Mouse (Mus musculus) kidney, postnatal 10 days (tissue): ENCODE measurements around the gene Tmem40.

Source experiments
- DNase-seq: peaks from one replicate; pipeline ENCODE4 v3.0.0; 2021; ENCODE audit warnings: mixed read lengths

The Tmem40 gene

GRCm38 (mm10) chr6:115761995-115762756 lies at the start of gene Tmem40:
Gene Tmem40 (minus strand): TSS chr6:115762410.
- no peak for DNase-seq

DNA sequence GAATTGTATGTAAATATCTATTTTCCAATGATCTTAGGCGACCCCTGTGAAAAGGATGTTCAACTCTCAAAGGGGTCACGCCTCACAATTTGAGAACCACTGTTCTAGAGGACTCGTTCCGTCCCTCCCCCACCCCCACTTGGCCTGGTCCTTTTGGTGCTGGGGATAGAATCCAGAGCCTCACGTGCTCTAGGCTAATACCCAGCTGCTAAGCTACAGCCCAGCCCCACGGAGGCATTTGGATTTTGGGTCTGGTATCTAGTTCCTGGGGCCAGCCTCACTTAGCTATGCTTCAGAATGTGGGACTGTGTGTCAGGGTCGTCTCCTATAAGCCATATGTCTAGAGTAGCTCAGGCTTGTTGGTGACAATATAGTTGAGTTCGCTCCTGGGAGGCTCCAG lies 49.4 kb upstream of the Tmem40 start:
- DNase-seq: no peak

GRCm38 (mm10) chr6:115808488-115809231 lies 46.5 kb upstream of the Tmem40 start, which contains the start of gene Rpl32:
Gene Rpl32 (minus strand): TSS chr6:115808747.
- peak; percentile 92 for DNase-seq

DNA sequence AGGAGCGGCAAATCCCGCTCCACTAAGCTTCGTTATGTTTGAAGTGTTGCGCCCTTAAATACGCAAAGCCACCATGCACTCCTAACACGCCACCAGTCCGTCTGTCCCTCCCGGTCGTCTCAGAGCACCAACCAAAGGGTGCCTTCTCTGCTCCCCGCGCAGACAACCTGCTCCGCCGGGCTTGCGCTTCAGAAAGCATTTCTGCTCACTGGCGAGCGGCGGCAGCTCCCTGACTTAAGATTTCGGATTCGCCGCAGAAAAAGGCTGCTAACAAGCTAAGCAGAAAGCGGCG lies 45.9 kb upstream of the Tmem40 start:
- no peak for DNase-seq

- no peak for DNase-seq
Measured at GRCm38 (mm10) chr6:115807464-115808195, 45.4 kb upstream of the Tmem40 start.

DNA sequence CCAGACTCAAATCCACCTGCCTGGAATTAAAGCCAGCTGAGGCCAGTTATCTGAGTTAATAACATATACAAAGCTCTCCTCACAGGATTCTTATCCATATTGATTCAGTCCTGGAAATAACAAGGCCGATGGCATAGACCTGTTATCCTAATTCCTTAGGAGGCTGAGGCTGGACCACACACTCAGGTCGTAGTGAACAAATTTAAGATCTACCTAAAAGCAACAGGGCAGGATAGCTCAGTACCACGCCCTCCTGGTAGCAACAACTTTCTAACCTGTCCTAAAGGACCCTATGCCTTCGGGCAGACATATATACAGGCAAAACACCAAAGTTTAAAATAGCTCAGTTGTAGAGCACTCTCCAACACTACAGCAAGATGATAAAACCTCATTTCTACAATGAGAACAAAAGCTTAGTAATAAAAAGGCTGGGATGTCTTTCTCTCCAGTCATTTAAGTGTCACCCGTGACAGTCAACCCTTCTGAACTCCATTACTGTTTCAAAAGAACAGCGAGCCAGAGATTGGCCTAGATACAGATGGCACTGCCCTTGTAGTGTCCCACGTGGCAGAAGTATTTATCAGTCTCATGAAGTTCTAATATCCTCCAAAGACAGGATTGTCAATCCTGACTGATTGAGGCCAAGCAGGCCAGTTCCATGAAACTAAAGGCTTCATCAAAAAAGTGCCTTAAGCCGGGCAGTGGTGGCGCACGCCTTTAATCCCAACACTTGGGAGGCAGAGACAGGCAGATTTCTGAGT lies 42.4 kb upstream of the Tmem40 start:
- no peak for DNase-seq

- peak; percentile 92 for DNase-seq
Measured at GRCm38 (mm10) chr6:115803541-115804382, 41.6 kb upstream of the Tmem40 start.

GRCm38 (mm10) chr6:115801811-115802210 lies 39.6 kb upstream of the Tmem40 start:
- no peak for DNase-seq

DNA sequence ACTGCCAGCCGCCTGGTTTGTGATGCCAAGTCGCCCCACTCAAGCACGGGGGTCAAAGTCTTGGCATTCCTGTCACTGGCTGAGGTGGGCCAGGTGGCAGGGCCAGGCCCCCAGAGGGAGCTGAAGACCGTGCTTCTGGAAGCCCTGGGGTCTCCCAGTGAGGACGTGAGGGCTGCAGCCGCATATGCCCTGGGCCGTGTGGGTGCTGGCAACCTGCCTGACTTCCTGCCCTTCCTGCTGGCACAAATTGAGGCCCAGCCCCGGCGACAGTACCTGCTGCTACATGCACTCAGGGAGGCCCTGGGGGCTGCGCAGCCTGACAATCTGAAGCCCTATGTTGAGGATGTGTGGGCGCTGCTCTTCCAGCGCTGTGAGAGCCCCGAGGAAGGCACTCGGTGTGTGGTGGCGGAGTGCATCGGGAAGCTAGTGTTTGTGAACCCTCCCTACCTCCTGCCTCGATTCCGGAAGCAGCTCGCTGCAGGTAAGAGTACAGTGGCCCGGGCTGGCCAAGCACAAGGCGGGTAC lies 30.5 kb upstream of the Tmem40 start:
- peak; percentile 66 for DNase-seq

GRCm38 (mm10) chr6:115791842-115792686 lies 29.9 kb upstream of the Tmem40 start:
- DNase-seq: peak; percentile 83

GRCm38 (mm10) chr6:115791016-115791415 lies 28.8 kb upstream of the Tmem40 start:
- DNase-seq: no peak

DNA sequence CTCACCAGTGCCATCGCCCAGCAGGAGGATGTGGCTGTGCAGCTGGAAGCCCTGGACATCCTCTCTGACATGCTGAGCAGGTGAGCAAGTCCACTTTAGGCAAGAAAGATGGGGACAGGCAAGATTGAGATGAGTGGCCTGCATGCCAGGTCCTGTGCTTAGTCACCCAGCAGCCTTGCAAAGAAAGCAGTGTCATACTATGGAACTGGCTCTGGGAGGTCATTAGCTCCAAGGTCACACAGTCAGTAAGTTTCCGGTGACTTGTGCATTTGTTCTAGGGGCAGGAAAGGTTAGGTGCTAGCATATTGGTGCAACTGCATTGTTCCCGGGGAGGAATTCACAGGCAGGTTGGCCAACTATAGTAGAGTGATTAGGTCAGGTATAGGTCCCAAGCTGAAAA lies 20.6 kb upstream of the Tmem40 start:
- DNase-seq: no peak

DNA sequence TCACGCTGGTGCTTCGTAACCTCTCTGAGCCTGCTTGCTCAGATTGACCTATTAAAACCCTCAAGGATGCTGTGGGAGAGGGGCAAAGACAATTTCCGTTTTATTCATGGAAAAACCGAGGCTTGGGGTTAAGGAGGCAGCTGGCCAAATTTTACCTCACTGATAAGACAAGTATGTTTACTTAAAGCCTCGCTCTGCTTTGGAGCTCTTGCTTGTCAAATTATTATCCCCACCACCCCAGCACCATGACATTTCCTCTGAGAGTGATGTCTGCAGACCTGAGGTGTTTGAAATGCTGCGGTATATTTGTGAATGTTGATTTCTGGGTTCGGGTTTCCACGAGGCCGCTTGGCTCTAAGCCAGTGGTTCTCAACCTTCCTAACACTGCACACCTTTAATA lies 14.2 kb upstream of the Tmem40 start:
- DNase-seq: no peak

GRCm38 (mm10) chr6:115775838-115776237 lies 13.6 kb upstream of the Tmem40 start:
- DNase-seq: no peak

GRCm38 (mm10) chr6:115774501-115774921 lies 12.3 kb upstream of the Tmem40 start, which contains the start of gene Cand2:
Gene Cand2 (plus strand): TSS chr6:115774538.
- DNase-seq: peak; percentile 82

DNA sequence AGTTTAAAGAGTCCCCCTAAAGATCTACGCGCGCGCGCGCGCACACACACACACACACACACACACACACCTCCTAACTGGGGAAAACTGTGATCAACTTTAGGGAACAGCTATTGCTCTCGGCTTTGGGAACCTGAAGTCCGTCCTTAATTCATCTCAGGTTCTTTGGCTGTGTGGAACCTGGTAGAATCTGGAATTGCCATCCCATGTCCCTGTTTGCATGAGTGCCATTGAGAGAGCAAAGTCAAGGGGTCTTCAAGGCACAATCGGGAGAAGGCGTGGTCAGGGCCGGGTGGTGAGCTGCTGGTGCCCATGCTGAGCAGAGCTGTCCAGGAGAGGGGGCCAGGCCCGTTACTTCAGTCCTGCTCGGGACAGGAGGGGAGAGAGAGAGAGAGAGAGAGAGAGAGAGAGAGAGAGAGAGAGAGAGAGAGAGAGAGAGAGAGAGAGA lies 11.8 kb upstream of the Tmem40 start:
- DNase-seq: peak; percentile 56

DNA sequence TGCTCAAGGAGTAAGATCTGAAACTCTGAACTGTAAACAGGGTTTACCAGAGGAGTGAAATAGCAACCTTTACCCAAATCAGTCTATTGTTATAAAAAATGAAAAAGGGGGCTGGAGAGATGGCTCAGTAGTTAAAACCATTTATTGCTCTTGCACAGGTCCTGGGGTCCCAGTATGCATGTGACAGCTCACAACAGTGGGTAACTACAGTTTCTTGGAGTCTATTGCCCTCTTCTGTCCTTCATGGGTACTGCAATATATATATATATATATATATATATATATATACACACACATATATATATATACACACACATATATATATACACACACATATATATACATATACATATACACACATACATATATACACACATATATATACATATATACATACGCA lies 10.4 kb upstream of the Tmem40 start:
- DNase-seq: no peak

DNA sequence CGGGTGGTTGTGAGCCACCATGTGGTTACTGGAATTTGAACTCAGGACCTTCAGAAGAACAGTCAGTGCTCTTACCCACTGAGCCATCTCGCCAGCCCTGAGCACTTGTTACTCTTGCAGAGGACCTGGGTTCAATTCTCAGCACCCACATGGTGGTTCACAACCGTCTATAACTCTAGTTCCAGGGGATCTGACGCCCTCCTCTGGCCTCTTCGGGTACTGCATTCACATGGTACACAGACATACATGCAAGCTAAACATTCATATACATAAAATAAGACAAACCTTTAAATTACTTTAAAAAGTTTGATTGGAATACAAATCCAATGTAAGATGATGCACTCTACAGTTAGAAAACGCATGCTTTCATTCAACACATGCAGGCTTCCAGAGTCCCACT lies 10.0 kb upstream of the Tmem40 start:
- DNase-seq: no peak

DNA sequence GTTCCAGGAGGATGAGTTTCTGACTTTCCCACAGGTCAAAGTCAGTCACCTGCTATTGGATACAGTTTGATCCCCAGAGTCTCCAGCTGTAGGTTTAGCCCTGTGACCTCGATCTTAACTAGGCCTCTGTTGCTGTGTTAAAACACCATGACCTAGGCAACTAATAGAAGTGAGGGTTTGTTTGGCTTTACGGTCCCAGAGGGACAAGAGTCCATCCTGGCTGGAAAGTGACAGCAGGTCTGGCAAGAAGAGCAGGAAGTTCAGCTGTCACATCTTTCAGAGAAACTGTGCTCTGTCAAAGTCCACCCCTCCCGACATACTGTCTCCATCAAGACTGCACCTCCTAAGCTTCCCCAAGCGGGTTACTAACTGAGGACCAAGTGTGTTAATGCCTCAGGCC lies 8.6 kb upstream of the Tmem40 start:
- DNase-seq: no peak

DNA sequence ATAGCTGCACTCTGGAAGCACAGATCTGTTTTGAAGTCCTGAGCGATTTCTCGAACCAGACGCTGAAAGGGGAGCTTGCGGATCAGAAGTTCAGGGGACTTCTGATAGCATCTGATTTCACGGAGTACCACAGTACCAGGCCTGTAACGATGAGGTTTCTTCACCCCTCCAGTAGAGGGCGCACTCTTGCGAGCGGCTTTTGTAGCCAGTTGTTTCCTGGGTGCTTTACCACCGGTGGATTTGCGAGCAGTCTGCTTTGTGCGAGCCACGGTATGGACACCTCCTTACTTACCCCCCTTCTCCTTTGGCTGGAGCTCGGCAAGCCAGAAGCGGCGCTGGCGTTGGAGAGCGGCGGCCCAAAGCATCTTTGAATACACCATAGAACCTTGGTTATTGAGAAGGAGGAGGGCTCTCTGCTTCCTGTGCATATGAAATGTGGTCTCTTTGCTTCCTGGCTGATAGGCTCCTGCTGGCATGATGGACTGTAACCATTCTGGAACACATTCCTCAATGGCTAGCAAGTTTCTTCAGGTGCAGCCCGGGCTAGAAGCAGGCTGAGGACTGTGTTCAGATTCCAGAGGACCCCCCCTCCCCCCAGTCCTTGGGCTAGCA lies 8.0 kb upstream of the Tmem40 start:
- DNase-seq: no peak
